Mouse (Mus musculus): ENCODE results near the gene Btbd35f8. TPM values are rescaled to one million over a fixed set of nuclear protein-coding genes. Genes with fewer than 3 reads are reported as not detected.
"Not testable (repeated sequence)": the region's sequence is repeated elsewhere in the genome, so short reads cannot be mapped to it uniquely, and the experiment has no call there.

Btbd35f8 gene
- polyA plus RNA-seq (2016; fragmentation: Nextera tagmentation; extraction: Ambion mirVana), result not detected in 2 replicates

GRCm38 (mm10) chrX:34450224-34450623 is at the start of gene Btbd35f8:
Gene Btbd35f8, plus strand, starts transcription at chrX:34450524.
- not testable (repeated sequence) for H3K4me1 ChIP-seq; H3K4me3 ChIP-seq; H3K27ac ChIP-seq (replicated peaks); ATAC-seq (ENCODE audit: low FRiP score, low read depth); H3K4me2 ChIP-seq (replicated peaks); H3K36me3 ChIP-seq; H3K9me3 ChIP-seq; H3K9ac ChIP-seq (replicated peaks); H3K27me3 ChIP-seq
- no CpG with 5 or more reads among the region's 3 CpGs for WGBS

Other genes starting within 250 kb of the Btbd35f8 start
- gene Spin2g, start 211.8 kb upstream of the Btbd35f8 start, polyA plus RNA-seq (2016; fragmentation: Nextera tagmentation; extraction: Ambion mirVana), result not detected in 2 replicates

Data from midbrain, embryonic 12.5 days (tissue).